Mouse (Mus musculus) thymus, postnatal 14 days (tissue): ENCODE results near the gene Gm3409.
"Not testable (repeated sequence)": the region's sequence is repeated elsewhere in the genome, so short reads cannot be mapped to it uniquely, and the experiment has no call there.

Source experiments
- DNase-seq: peaks from one replicate; pipeline ENCODE4 v3.0.0; 2021

Gene Gm3409

DNA sequence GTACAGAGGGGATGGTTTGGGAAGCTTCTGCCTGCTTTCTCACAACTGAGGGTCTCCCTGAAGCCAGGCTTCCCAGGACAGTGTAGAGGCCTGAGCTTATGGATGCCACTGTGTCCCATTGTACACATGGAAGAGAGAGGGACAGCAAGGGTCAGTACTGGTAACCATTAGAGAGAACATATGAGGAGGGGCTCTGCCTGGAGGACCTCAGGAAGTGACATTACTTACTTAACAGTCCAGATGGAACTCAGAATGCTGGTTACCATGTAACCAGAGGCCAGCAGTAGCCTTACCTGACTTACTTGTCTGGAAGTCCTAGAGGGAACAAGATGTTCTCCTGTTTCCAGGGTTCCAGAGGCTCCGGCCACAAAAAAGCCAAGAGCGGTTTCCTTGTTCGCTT is at the start of gene Gm3409:
Gene Gm3409 (plus strand): TSS at position 301 of the 400 bp plus-strand sequence.
- DNase-seq: not testable (repeated sequence)

- peak; percentile 40 for DNase-seq
Observed at GRCm38 (mm10) chr5:146488959-146489358, 48.5 kb upstream of the Gm3409 start.

- DNase-seq: not testable (repeated sequence)
Observed at GRCm38 (mm10) chr5:146491063-146491462, 46.4 kb upstream of the Gm3409 start, which contains the start of gene Gm6370. TSS of gene Gm6370 (plus strand) at chr5:146491363.

DNA sequence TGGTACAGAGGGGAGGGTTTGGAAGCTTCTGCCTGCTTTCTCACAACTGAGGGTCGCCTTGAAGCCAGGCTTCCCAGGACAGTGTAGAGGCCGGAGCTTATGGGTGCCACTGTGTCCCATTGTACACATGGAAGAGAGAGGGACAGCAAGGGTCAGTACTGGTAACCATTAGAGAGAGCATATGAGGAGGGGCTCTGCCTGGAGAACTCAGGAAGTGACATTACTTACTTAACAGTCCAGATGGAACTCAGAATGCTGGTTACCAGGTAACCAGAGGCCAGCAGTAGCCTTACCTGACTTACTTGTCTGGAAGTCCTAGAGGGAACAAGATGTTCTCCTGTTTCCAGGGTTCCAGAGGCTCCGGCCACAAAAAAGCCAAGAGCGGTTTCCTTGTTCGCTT is 35.3 kb upstream of the Gm3409 start, which contains the start of gene 4930449I24Rik:
Gene 4930449I24Rik (plus strand): TSS at position 301 of the 400 bp plus-strand sequence.
- not testable (repeated sequence) for DNase-seq

GRCm38 (mm10) chr5:146513823-146514222 is 23.6 kb upstream of the Gm3409 start, which contains the start of gene Gm3402:
TSS of gene Gm3402 (plus strand) at chr5:146514123.
- not testable (repeated sequence) for DNase-seq

DNA sequence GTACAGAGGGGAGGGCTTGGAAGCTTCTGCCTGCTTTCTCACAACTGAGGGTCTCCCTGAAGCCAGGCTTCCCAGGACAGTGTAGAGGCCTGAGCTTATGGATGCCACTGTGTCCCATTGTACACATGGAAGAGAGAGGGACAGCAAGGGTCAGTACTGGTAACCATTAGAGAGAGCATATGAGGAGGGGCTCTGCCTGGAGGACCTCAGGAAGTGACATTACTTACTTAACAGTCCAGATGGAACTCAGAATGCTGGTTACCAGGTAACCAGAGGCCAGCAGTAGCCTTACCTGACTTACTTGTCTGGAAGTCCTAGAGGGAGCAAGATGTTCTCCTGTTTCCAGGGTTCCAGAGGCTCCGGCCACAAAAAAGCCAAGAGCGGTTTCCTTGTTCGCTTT is 11.9 kb upstream of the Gm3409 start, which contains the start of gene Gm3404:
Gene Gm3404 (plus strand): TSS at position 301 of the 400 bp plus-strand sequence.
- DNase-seq: not testable (repeated sequence)

GRCm38 (mm10) chr5:146555836-146556235 is 18.4 kb downstream of the Gm3409 start, which contains the start of gene Gm3415:
TSS of gene Gm3415 (plus strand) at chr5:146556136.
- not testable (repeated sequence) for DNase-seq

DNA sequence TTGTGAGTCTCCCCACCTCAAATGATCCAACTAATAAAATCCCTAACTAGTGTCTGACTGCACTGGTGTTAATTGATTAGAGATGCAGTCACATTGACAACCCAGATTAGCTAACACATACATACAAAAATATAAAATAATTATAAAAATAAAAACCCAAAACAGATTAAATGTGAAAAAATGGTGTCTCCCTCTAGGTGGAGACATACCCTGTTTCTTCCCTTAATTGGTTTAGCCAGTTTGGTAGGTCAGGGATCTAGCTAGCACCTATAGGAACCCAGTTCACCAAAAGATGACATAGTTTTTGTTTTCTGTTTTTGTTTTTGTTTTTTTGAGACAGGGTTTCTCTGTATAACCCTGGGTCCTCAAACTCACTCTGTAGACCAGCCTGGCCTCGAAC is 26.8 kb downstream of the Gm3409 start:
- DNase-seq: no peak

DNA sequence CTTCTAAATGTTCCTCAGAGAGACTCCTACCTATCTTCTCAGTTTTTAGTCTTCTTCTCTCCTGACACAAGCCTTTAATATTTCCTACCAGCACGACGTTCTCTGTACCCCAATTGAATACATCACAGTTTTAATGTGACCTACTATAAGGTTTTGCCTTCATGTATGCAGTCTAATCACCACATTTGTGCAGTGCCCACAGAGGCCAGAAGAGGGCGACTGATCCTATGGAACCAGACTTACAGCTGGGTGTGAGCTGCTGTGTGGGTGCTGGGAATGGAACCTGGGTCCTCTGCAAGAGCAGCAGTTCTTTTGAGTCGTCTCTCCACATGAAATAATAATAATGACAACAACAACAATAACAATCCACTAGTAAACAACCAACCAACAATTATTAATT is 29.6 kb downstream of the Gm3409 start:
- peak; percentile 58 for DNase-seq

GRCm38 (mm10) chr5:146570179-146570578 is 32.7 kb downstream of the Gm3409 start:
- DNase-seq: not testable (repeated sequence)

DNA sequence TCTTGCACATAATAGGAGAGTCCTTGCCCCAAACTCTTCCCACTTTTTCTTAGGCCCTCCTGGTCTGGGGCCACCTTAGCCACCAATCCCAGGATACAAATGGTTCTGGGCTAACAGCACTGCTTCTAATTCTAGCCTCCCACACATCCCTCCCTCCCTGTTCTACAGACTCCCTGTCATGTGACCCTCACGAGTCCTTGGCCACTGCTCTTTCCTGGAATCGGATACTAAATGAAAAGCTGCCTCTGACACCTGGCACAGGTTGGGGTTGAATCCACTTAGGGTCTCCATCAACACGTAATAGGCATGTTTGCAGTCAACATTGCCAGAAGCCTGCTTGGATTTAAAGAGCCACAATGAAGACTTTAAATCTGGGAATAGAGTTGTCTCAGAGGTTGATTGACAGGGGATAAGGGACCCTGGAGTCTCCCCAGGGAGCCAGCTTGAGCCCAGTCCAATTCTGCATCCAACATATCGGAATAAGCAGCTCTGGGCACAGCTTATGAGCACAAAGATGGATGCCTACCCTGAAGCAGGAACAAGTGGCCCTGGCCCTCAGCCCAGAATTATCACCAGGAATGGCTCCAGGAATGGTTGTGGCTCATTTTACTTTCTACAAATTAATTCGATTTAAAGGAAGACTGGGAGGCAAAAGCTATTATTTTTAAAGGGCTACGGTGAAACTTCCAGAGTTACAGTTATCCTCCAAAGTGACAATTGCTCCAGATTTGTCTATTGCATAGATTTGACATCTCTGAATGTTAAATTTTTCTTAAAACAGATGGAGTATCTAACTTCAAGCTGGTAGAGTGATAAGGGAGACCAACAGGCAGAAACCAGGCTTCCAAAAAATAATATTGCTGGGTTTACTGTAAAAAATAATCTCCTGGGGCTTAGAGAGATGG is 34.6 kb downstream of the Gm3409 start:
- DNase-seq: not testable (repeated sequence)

- not testable (repeated sequence) for DNase-seq
Observed at GRCm38 (mm10) chr5:146572735-146573042, 35.2 kb downstream of the Gm3409 start.

- no peak for DNase-seq
Observed at GRCm38 (mm10) chr5:146576668-146577067, 39.2 kb downstream of the Gm3409 start.

DNA sequence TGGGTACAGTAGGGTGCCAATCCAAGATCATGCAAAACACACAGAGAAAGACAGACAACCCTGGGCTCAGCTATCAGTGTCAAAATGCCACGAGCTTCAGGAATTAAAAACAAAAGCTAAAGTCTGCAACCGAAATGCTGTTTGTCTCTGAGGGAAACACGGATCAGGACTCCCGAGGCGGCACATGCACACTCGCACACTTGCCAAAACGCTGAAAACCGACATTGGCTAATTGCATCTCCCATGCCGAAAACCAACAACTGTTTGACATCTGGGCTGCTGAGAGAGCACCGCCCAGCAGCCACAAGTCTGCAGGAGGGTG is 46.7 kb downstream of the Gm3409 start:
- no peak for DNase-seq

GRCm38 (mm10) chr5:146584478-146585306 is 47.2 kb downstream of the Gm3409 start, which contains the start of gene Gpr12:
TSS of gene Gpr12 (minus strand) at chr5:146585239.
- no peak for DNase-seq

GRCm38 (mm10) chr5:146585307-146585651 is 47.8 kb downstream of the Gm3409 start:
- DNase-seq: no peak

DNA sequence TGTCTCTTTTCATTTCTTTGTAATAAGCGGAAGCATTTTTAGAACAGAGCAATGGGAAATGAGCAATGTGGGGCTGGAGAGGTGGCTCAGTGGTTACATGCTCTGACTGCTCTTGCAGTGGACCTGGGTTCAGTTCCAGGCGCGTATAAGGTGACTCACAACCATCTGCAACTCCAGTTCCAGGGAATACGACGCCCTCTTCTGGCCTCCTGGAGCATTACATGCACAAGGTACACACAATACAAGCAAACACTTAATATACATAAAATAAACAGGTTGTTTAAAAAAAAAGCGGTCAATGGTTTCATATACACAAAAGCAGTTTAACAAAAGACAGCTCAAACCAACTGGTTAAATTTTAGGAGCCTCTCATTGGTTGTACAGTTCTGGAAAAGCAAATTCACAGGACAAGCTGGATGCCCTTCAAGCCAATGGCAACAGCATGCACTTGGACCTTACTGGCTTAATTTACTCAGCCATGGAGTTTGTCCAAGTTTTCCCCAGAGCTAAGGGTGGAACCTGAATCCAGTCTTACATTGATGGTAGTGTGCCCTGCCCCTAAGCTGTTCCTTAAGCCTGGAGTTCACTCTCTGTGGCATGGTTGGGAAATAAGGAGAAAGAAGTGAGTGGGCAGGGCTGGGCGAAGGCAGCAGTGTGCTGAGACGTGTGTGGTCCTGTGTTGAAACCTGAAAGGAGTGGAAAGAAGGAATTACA is 49.1 kb downstream of the Gm3409 start:
- DNase-seq: no peak
